Mouse (Mus musculus): ENCODE data around the gene Med10.
A peak's percentile ranks its signal among the peaks of the same experiment; 100 is the strongest.

Gene Med10

GRCm38 (mm10) chr13:69830606-69831005 lies 28.4 kb downstream of the Med10 start:
- DNase-seq (ENCODE audit: low read depth, low spot score): no peak

GRCm38 (mm10) chr13:69832578-69832977 lies 30.4 kb downstream of the Med10 start:
- no peak for DNase-seq (ENCODE audit: low read depth, low spot score)

GRCm38 (mm10) chr13:69833416-69833815 lies 31.2 kb downstream of the Med10 start:
- DNase-seq (ENCODE audit: low read depth, low spot score): no peak

GRCm38 (mm10) chr13:69845592-69845991 lies 43.4 kb downstream of the Med10 start:
- no peak for DNase-seq (ENCODE audit: low read depth, low spot score)

GRCm38 (mm10) chr13:69849579-69849978 lies 47.4 kb downstream of the Med10 start:
- no peak for DNase-seq (ENCODE audit: low read depth, low spot score)

GRCm38 (mm10) chr13:69852313-69852712 lies 50.1 kb downstream of the Med10 start:
- peak; percentile 11 for DNase-seq (ENCODE audit: low read depth, low spot score)

- no peak for DNase-seq (ENCODE audit: low read depth, low spot score)
Measured at GRCm38 (mm10) chr13:69853425-69854043, 51.3 kb downstream of the Med10 start.

- DNase-seq (ENCODE audit: low read depth, low spot score): no peak
Measured at GRCm38 (mm10) chr13:69855941-69856340, 53.7 kb downstream of the Med10 start.

GRCm38 (mm10) chr13:69862276-69862675 lies 60.1 kb downstream of the Med10 start:
- DNase-seq (ENCODE audit: low read depth, low spot score): no peak

- DNase-seq (ENCODE audit: low read depth, low spot score): no peak
Measured at GRCm38 (mm10) chr13:69864911-69865310, 62.7 kb downstream of the Med10 start.

All from embryo, embryonic 11.5 days (tissue).